Mouse (Mus musculus) megakaryocyte, embryonic 14.5 days (primary cell): ENCODE data around the gene Inip. TPM values are rescaled to one million over a fixed set of nuclear protein-coding genes. Genes with fewer than 3 reads are reported as not detected.

Experiments used
- H3K27me3 ChIP-seq: replicated peaks from 2 replicates; pipeline ENCODE3; 2012; ENCODE audit warnings: inconsistent platforms
- H3K36me3 ChIP-seq: replicated peaks from 2 replicates; pipeline ENCODE3; 2012; ENCODE audit warnings: low read length, inconsistent platforms, mixed read lengths
- H3K4me1 ChIP-seq: 2 replicates; pipeline ENCODE4 v1.6.1; 2012; ENCODE audit warnings: inconsistent platforms
- H3K4me3 ChIP-seq: replicated peaks from 2 replicates; pipeline ENCODE3; 2012; ENCODE audit warnings: moderate library complexity, mild to moderate bottlenecking, inconsistent platforms
- H3K9me3 ChIP-seq: 2 replicates; pipeline ENCODE4 v1.6.1; 2012; ENCODE audit warnings: inconsistent platforms
- FLI1 ChIP-seq: IDR thresholded peaks from 2 replicates; pipeline ENCODE4 v1.6.1; 2012; ENCODE audit warnings: low read length, inconsistent platforms, mixed read lengths
- GATA1 ChIP-seq: IDR thresholded peaks from 3 replicates; pipeline ENCODE4 v1.6.1; 2012; ENCODE audit warnings: mixed read lengths, low read length, inconsistent platforms, borderline replicate concordance
- polyA plus RNA-seq: library from polyadenylated mRNA; stranded (reverse); fragments of >175 nt; gene quantifications from 2 replicates; pipeline ENCODE4 v1.2.3, GENCODE M21; 2012; ENCODE audit warnings: low replicate concordance; ENCODE audit not compliant: insufficient read depth

Inip gene
- polyA plus RNA-seq, 1 experiment: 9.7 TPM

- no peaks in the 10 kb centered on the region for H3K9me3 ChIP-seq
- no peak for TF ChIP-seq FLI1
- no peak for TF ChIP-seq GATA1
- H3K27me3 ChIP-seq: no peaks in the 10 kb centered on the region
- H3K4me1 ChIP-seq: peaks cover 98% of the 10 kb centered on the region
- H3K36me3 ChIP-seq: peaks cover 83% of the 10 kb centered on the region
- peak overlapping the region; percentile 35 for H3K4me3 ChIP-seq
These were observed 24.2 kb upstream of the Inip start for GRCm38 (mm10) chr4:59825634-59826033.

DNA sequence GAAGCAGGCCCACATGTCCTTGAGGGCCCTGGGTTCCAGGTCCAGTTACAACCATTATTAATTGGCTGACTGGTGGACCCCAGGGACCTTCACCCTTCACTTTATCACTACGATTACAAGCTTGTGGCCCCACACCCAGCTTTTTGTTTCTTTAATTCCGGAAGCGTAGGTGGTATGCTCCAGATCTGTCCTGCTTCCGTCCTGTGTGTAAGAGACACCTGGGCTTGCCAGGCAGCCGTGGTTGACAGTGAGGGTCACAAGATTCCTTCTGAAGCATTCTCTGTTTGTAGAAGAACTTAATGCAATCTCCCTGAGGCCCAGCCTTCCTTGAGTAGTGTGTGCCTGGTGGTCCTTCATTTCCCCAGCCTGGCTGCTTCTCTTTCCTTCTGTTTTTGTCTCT is 23.5 kb upstream of the Inip start:
- TF ChIP-seq FLI1 (no peak), GATA1 (no peak)
- peaks cover 98% of the 10 kb centered on the region for H3K4me1 ChIP-seq

GRCm38 (mm10) chr4:59823470-59823869 is 22.1 kb upstream of the Inip start:
- Histone ChIP-seq H3K9me3 (no peaks in the 10 kb centered on the region), H3K36me3 (peaks cover 80% of the 10 kb centered on the region), H3K4me3 (peak overlapping the region; percentile 34), H3K27me3 (no peaks in the 10 kb centered on the region), H3K4me1 (peaks cover 98% of the 10 kb centered on the region)
- TF ChIP-seq GATA1: no peak
- no peak for TF ChIP-seq FLI1

More for the DNA sequence above, 23.5 kb upstream of the Inip start:
- H3K36me3 ChIP-seq: peaks cover 80% of the 10 kb centered on the region
- H3K4me3 ChIP-seq: no peak overlapping the region
- no peaks in the 10 kb centered on the region for H3K27me3 ChIP-seq
- H3K9me3 ChIP-seq: no peaks in the 10 kb centered on the region

GRCm38 (mm10) chr4:59822119-59822518 is 20.7 kb upstream of the Inip start:
- H3K36me3 ChIP-seq: peaks cover 82% of the 10 kb centered on the region
- H3K4me1 ChIP-seq: peaks cover 98% of the 10 kb centered on the region
- no peak overlapping the region for H3K4me3 ChIP-seq
- TF ChIP-seq FLI1 (no peak), GATA1 (no peak)
- no peaks in the 10 kb centered on the region for H3K27me3 ChIP-seq
- no peaks in the 10 kb centered on the region for H3K9me3 ChIP-seq

- TF ChIP-seq FLI1 (no peak), GATA1 (no peak)
- no peak overlapping the region for H3K4me3 ChIP-seq
- peaks cover 98% of the 10 kb centered on the region for H3K4me1 ChIP-seq
- H3K9me3 ChIP-seq: no peaks in the 10 kb centered on the region
- peaks cover 84% of the 10 kb centered on the region for H3K36me3 ChIP-seq
- H3K27me3 ChIP-seq: no peaks in the 10 kb centered on the region
These were observed 20.1 kb upstream of the Inip start for GRCm38 (mm10) chr4:59821516-59821915.

DNA sequence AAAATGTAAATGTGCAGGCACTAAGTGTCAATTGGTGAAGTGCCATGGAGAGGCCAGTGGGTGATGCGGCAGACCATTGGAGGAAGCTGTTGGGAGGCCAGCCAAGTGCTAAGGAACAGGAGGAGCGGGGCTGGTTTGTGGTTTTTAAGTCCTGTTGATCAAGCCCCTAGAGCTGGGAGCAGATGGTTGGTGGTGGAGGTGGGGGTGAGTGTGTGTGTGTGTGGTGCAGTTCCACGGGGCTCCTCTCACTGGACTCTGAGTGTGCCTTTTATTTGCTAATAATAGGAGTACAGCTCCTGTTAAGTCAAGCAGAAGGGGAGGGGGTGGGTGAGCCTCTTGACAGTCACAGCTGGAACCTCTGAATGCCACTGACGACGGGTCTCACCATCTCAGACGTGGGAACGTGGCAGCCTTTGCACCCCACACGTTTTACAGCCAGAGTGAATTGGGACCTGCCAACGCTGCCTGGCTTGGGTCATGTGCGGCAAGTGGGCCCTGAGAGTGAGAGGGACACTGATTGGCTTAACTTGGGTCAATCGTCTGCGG is 18.2 kb upstream of the Inip start:
- Histone ChIP-seq H3K36me3 (peaks cover 87% of the 10 kb centered on the region), H3K4me1 (peaks cover 98% of the 10 kb centered on the region)

DNA sequence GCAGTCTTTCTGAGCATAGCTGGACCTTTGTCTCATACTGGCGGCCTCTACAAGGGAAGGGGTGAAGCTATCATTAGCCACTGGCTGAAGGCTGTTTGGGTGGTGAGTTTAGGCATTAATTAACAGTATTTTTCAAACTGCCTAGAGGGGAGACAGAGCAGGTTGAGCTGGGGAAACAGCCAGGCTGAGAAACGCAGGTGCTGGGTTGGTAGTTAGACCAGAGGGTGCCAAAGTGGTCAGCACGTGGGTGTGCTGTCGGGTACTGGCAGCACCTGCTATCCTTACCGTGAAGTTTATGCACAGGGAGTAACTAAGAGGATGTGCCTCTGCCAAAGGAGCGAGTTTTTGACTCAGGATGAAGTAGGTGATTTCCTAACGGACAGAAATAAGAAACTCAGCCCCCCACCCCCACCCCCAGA is 17.7 kb upstream of the Inip start:
- TF ChIP-seq FLI1 (no peak), GATA1 (no peak)
- Histone ChIP-seq H3K4me3 (peak overlapping the region; percentile 81), H3K36me3 (peaks cover 87% of the 10 kb centered on the region), H3K9me3 (no peaks in the 10 kb centered on the region), H3K4me1 (peaks cover 98% of the 10 kb centered on the region), H3K27me3 (no peaks in the 10 kb centered on the region)

More for the DNA sequence above, 18.2 kb upstream of the Inip start:
- H3K9me3 ChIP-seq: no peaks in the 10 kb centered on the region
- no peaks in the 10 kb centered on the region for H3K27me3 ChIP-seq
- H3K4me3 ChIP-seq: peak overlapping the region; percentile 79
- TF ChIP-seq GATA1: no peak
- TF ChIP-seq FLI1: no peak

GRCm38 (mm10) chr4:59818498-59818897 is 17.1 kb upstream of the Inip start:
- Histone ChIP-seq H3K27me3 (no peaks in the 10 kb centered on the region), H3K4me3 (peak overlapping the region; percentile 81), H3K4me1 (peaks cover 98% of the 10 kb centered on the region), H3K9me3 (no peaks in the 10 kb centered on the region), H3K36me3 (peaks cover 92% of the 10 kb centered on the region)
- TF ChIP-seq GATA1: no peak
- no peak for TF ChIP-seq FLI1

DNA sequence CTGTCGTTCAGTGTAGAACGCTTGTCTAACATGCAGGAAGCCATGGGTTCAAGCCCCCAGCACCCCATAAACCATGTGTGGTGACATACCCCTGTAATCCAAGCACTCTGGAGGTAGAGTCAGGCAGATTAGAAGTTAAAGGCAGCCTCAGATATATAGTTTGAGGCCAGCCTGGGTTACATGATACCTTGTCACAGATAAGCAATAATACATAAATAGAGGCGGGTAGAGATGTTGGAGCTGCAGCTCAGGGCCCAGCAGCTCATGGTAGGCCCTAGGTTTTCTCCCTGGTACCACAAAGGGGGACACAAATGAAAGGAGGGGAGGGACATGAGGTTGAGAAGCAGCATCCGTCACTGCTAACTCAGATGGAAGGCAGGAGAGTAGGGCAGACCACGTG is 16.4 kb upstream of the Inip start:
- H3K27me3 ChIP-seq: no peaks in the 10 kb centered on the region
- no peaks in the 10 kb centered on the region for H3K9me3 ChIP-seq
- no peak for TF ChIP-seq GATA1
- TF ChIP-seq FLI1: no peak
- H3K36me3 ChIP-seq: peaks cover 92% of the 10 kb centered on the region
- H3K4me3 ChIP-seq: peak overlapping the region; percentile 54
- peaks cover 98% of the 10 kb centered on the region for H3K4me1 ChIP-seq

DNA sequence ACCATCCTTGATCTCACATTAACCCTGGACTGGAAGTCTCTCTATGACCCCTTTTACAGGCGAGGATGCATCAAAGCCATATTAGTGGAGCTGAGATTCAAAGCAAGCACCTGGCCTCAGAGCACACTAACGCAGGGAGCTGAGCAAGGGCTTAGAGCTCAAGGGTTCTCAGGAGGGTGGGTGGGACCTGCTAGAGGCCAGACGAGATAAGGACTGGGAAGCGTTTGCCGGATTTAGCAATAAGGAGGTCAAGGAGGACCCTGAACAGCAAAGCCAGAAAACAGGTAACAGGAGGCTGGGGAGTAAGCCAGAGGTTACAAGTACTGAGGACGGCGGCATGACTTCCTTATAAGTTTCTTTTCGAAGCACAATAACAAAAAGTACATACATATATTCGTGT is 15.1 kb upstream of the Inip start:
- H3K4me1 ChIP-seq: peaks cover 94% of the 10 kb centered on the region
- H3K9me3 ChIP-seq: no peaks in the 10 kb centered on the region
- no peak overlapping the region for H3K4me3 ChIP-seq
- TF ChIP-seq FLI1 (no peak), GATA1 (no peak)
- H3K27me3 ChIP-seq: no peaks in the 10 kb centered on the region
- peaks cover 90% of the 10 kb centered on the region for H3K36me3 ChIP-seq
